Mouse (Mus musculus) adipocyte (in vitro differentiated cells): Measurements from ENCODE around the gene Akap12.

Experiments
- DNase-seq: peaks from one replicate; pipeline ENCODE4 v3.0.0-alpha.2; 2016; ENCODE audit warnings: low spot score

Akap12 gene

GRCm38 (mm10) chr10:4357435-4357834 lies 91.3 kb downstream of the Akap12 start:
- no peak for DNase-seq

- peak; percentile 24 for DNase-seq
Observed at GRCm38 (mm10) chr10:4364618-4365017, 98.4 kb downstream of the Akap12 start.

GRCm38 (mm10) chr10:4370105-4370504 lies 103.9 kb downstream of the Akap12 start:
- no peak for DNase-seq

- peak; percentile 34 for DNase-seq
Observed at GRCm38 (mm10) chr10:4372011-4372410, 105.8 kb downstream of the Akap12 start.

GRCm38 (mm10) chr10:4373558-4373957 lies 107.4 kb downstream of the Akap12 start:
- no peak for DNase-seq

DNA sequence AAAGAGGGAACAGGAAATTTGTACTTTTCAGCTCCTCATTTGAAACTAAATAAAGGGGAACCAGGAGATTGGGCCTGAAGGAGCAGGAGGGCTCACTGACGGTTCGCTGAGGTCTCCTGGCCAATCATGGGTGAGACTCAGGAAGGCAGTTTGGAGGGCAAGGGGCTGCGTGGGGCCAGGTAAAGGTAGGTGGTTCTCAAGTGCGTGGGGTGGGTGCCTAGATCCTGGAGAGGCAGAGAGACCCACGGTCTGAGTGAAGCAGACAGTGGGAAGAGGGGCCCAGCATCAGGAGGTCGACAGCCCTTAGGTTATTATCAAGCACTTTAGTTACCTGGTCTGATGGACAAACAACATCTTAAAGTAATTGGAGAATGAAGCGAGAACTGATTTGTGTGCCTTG lies 108.1 kb downstream of the Akap12 start:
- no peak for DNase-seq

- no peak for DNase-seq
Observed at GRCm38 (mm10) chr10:4374734-4375133, 108.6 kb downstream of the Akap12 start.

GRCm38 (mm10) chr10:4375267-4375666 lies 109.1 kb downstream of the Akap12 start:
- peak; percentile 45 for DNase-seq

DNA sequence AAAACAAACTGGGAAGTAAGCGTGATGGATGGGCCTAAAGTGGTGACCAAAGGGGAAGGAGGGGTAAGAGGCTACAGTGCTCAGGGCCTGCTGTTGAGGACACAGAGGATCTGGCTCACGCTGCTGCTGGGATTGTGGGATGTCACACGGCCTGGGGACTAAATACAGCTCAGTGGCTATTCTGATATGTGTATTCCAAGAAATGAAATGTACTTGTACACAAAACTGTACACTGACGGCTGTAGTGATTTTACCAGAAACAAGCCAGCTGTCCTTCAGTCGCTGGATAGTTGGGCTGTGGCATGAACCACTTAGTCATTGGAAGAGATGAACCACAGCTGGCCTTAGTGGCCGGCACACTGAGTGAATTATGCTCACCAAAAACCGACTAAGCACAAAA lies 110.3 kb downstream of the Akap12 start:
- no peak for DNase-seq

GRCm38 (mm10) chr10:4376931-4377330 lies 110.8 kb downstream of the Akap12 start:
- no peak for DNase-seq

GRCm38 (mm10) chr10:4380748-4381147 lies 114.6 kb downstream of the Akap12 start:
- DNase-seq: no peak

DNA sequence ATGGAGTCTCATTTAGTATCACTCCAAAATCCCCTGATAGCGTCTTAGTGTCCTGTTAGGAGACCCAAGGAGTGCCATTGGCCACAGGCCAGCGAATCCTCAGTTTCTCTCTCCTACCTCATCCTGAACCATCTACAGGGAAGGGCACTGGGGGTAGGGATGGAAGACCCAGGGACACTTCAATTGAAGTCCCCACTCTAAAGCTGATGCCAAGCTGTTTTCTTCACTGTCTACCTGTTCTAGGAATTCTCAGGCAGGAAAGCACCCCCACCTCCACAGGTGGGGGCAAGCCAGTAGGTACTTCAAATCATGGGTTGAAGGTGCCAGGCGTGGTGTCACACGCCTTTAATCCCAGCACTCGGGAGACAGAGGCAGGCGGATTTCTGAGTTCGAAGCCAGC lies 118.1 kb downstream of the Akap12 start:
- no peak for DNase-seq

GRCm38 (mm10) chr10:4386609-4387591 lies 120.7 kb downstream of the Akap12 start:
- DNase-seq: peak; percentile 94

GRCm38 (mm10) chr10:4387701-4388383 lies 121.7 kb downstream of the Akap12 start, which contains the start of gene Zbtb2:
Zbtb2 (minus strand) TSS chr10:4388108.
- peak; percentile 66 for DNase-seq

GRCm38 (mm10) chr10:4388384-4388745 lies 122.2 kb downstream of the Akap12 start:
- peak; percentile 58 for DNase-seq

GRCm38 (mm10) chr10:4389036-4389435 lies 122.9 kb downstream of the Akap12 start:
- DNase-seq: no peak

DNA sequence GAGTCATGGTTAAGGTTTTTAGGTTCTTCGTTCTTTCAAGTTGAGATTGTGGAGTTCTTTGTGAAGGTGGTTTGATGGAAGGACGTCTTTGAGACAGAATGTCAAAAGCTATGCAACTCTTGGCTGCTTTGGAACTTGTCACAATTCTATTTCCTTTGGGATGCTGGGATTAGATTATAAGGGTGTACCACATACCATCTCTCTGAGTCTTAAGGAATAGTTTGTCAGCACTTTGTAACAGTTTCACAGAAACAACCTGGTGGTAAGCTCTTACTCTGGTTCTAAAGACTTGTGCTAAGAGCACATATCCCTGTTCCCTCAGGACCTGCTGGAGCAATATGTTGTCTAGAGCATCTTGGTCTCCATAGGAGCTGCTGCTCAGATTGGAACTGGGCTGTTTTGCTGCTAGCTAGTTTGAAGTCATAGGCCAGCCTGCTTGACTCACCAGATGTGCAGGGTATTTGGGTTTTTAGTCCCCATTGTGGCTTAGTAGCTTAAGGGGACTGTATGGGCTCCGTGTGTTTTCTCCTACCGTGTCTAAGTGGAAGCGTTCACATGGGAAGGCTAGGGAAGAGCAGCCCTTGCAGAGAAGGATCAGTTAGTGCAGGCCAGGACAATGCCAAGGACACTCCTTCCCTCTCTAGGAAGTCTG lies 123.4 kb downstream of the Akap12 start:
- no peak for DNase-seq

GRCm38 (mm10) chr10:4390550-4390949 lies 124.4 kb downstream of the Akap12 start:
- no peak for DNase-seq

GRCm38 (mm10) chr10:4391076-4391475 lies 124.9 kb downstream of the Akap12 start:
- no peak for DNase-seq

- DNase-seq: peak; percentile 53
Observed at GRCm38 (mm10) chr10:4391851-4392250, 125.7 kb downstream of the Akap12 start.

- no peak for DNase-seq
Observed at GRCm38 (mm10) chr10:4395321-4395720, 129.1 kb downstream of the Akap12 start.

DNA sequence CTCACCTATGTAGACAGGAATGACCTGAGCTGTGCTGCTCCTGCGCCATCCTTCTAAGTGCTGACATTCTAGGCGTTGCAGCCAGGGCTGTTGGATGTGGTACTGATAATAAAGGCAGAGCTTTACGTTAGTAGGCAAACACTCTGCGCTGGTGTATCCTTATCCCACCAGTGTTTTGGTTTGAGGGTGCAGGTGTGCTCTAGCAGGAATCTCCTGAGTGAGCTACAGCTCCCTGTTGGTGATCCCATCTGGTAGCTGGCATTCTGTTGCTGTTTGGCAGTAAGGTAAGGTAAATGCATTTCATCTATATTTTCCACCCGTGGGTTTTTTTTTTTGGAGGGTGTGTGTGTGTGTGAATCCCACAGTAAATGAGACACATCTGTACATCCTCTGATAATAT lies 131.9 kb downstream of the Akap12 start:
- no peak for DNase-seq
